Mouse (Mus musculus): ENCODE data around the gene Dock2.

DNA sequence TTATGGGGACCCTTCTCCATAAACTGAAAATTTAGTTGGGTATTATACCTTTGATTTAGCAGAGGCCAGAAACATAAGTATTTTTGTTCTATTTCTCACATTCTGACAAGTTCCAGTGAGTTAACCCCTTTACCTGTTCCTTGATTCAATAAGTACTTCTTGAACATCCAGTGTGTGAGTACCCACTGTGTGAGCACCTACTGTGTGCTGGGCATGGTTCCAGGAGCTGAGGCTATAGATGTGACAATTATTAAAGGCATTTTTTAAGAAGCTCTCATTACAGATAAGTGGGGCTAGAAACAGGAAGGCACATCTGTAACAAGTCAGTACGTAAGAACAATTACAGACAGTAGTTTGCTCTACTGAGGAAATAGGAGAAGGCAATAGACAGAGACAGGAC, 464.4 kb downstream of the Dock2 start:
- no peak for TF ChIP-seq GATA1 (IDR thresholded peaks at IDR 0.05; ENCODE audit: low read length)
- no peak for TF ChIP-seq TAL1 (IDR thresholded peaks at IDR 0.05; ENCODE audit: low read length)
